Mouse (Mus musculus): ENCODE measurements around the gene Wasf1.

Gene Wasf1

DNA sequence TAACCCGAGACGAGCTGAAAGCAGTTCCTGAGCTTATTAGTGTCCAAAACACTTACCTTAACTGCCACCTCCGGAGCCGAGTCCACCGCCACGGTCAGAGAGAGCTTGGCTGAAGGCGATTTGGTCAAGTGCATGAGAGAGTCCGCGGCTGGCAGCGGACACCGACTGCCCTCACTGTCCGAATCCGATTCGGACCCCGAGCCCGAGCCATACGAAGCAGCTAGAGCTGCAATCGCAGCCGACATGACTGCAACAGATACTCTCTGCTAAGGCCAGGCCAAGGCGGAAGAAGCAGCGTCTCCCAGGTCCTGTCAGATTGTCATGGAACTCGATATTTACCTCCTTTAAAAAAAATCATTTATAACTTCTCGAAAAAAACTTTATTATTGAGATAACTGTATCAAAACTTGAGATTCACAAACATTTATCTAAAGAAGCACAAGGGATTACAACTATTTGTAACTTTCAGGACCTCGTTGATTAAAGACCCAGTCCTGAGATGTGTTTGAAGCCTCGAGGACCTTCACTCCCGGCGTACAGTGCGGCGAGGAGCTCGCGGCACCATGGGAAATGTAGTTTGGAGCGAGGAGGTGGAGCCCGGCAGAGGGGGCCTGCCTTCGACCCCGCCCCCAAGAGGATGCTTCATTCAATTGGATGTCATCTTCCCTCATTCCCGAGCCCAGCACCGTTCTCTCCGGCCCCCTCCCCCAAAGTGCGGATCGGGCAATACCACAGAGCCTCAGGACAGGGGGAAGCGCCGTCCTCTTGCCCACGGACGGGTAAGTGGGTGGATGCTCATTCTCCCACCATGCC, at the start of gene Wasf1, which contains the start of gene Cdc40:
TSS of gene Wasf1 (plus strand) at position 645 of the 813 bp plus-strand sequence.
TSS of gene Cdc40 (minus strand) at position 481 of the 813 bp plus-strand sequence.
- in situ Hi-C loops (cut with MboI; ENCODE audit: unreplicated experiment in 2 of 2): loop anchor here in 1 of 2 experiments (10.0 to 25.0 kb wide), 2 partner anchors 422 to 621 kb away; partner anchors contain the start of genes Ak9, Fig4 and Gtf3c6

DNA sequence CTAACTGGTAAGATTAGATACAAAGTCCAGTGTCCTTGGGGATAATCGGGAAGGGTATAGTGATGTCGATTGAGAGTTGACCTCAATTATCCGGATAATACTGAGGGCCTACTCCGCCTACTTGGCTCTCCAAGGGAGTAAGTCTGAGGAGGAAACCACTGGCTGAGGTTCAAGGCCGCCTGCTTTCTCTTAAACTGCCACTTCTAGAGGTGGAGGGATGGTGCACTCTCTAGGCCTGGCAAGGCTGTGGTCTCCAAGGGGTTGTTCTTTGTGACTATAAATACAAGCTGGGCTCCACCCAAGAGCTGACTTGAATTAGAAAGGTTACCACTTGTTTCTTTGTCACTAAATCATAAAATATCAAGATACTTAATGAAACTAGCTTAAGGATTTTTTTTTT, 43.2 kb upstream of the Wasf1 start:
- in situ Hi-C loops (cut with MboI; ENCODE audit: unreplicated experiment in 2 of 2): loop anchor here in 1 of 2 experiments (25.0 kb wide), 1 partner anchor 578 kb away; the partner anchor contains the start of gene Gtf3c6

DNA sequence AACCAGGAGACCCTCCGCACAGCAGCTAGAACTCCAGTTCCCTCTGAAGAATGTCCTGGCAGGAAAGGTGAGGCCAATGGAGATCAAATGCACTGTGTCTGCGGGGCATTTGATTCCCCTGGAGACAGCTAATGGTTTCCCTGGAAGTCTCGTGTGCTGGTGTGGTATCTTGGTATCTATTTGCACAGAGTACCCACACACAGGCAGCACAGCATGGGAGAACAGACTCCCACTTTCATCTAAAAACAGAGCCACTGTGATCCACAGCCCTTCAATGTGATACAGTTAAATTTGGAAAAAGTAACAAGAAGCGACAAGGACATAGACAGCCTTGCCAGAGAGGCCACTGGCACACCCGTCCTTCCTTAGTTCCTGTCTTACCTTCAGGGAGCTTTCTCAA, 39.4 kb upstream of the Wasf1 start:
- in situ Hi-C loops (cut with MboI; ENCODE audit: unreplicated experiment in 2 of 2): loop anchor here in 1 of 2 experiments (25.0 kb wide), 1 partner anchor 582 kb away; the partner anchor contains the start of gene Gtf3c6

DNA sequence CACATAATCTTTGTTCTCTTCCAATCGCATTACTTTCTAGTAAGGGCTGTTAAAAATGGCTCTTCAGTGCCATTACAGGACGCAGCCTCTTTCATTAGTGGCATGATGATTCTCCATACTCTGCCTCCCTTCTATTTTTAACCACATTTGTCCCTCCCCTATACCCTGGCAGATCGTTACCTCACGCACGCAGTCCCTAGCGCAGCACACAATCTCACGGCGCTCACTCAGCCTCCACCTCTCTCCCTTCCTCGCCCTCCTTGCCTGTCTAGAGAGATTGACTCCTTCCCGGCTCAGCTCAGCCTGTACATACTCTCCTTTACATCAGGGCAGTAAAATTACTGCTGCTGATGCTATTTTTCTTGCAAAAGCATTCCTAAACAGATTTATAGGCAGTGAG, 38.7 kb upstream of the Wasf1 start:
- in situ Hi-C loops (cut with MboI; ENCODE audit: unreplicated experiment in 2 of 2): loop anchor here in 1 of 2 experiments (25.0 kb wide), 1 partner anchor 582 kb away; the partner anchor contains the start of gene Gtf3c6

DNA sequence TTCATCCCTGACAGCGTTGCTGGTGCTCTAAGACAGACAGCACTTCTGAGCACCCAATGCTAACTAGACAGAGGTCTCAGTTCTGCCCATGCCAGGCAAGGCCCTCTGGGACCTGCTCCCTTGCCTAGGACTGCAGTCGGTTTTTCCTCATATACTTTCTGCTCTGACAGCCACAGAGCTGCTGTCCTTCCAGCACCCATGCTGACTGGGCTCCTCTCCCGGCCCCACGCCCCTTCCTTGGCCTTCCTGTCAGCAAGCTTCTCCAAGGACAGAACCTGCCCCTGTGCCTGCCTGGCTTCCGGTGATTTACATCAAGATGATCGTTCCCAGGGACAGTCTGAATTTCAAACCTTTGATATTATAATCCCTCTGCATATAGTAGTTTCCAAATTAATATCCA, 37.6 kb upstream of the Wasf1 start:
- in situ Hi-C loops (cut with MboI; ENCODE audit: unreplicated experiment in 2 of 2): loop anchor here in 1 of 2 experiments (25.0 kb wide), 1 partner anchor 583 kb away; the partner anchor contains the start of gene Gtf3c6

DNA sequence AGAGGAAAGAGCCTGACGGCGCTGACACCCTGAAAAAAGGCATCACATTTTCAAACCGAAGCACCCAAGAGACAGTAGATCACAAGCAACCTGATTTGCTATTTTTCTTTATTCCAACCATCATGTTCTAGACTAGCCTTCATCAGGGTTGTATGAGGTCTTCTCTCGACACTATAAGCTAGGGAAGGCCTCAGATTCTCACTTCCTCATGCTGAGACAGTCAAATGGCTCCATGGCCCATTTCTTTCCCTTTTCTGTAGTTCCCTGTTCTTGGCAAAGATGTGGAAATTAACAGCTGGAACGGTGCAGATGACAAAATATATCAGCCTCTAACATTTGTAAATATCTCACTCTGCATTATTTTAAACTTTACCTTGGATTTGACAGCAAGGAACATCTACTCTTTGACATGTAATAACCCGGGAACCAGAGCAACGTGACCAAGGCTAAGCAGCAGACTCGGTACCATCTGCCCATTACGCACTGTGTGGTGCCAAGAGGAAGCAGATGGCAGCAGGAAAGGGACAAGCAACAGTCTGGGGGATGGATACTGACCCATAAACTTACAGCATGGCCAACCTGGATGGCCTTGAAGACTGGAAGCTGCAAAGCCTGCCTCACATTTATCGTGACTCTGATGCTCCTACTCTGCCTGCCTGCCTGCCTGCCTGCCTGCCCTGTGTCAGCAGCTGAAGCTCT, 36.0 kb upstream of the Wasf1 start:
- in situ Hi-C loops (cut with MboI; ENCODE audit: unreplicated experiment in 2 of 2): loop anchor here in 1 of 2 experiments (25.0 kb wide), 1 partner anchor 585 kb away; the partner anchor contains the start of gene Gtf3c6

DNA sequence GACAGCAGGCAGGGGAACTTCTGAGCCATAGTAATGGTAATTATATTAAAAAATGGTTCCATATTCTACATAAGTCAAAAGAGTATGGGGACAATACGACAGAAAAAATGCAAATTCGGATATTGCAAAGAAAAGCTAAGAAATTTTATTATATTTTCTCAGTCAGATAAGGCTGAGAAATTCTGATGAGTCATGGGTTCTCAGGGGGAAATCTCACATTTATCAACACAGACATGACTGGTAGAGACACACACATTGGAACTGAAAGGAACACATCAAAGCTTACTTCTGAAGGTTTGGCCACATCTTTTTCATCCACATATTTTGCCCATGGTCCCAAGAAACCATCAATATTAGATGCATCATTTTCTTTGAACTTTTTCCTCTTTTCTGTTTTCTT, 32.6 kb upstream of the Wasf1 start:
- in situ Hi-C loops (cut with MboI; ENCODE audit: unreplicated experiment in 2 of 2): no loop called here

DNA sequence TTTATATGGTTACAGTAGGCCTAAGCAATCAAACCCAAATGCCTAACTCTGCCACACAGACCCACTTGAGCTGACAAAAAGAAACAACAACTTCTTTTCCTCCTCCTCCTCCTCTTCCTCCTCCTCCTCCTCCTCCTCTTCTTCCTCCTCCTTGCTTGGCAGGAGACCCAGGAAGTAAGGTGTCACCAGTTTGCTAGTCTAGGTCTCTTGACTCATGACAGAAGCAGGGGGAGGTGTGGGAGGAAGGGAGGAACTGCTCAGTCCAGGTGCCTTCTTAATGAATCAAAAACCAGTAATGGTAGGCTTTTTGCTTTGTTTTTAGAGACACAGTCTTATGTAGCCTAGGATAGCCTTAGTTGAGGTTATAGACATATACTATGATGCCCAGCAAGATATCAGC, 32.1 kb upstream of the Wasf1 start:
- in situ Hi-C loops (cut with MboI; ENCODE audit: unreplicated experiment in 2 of 2): no loop called here

DNA sequence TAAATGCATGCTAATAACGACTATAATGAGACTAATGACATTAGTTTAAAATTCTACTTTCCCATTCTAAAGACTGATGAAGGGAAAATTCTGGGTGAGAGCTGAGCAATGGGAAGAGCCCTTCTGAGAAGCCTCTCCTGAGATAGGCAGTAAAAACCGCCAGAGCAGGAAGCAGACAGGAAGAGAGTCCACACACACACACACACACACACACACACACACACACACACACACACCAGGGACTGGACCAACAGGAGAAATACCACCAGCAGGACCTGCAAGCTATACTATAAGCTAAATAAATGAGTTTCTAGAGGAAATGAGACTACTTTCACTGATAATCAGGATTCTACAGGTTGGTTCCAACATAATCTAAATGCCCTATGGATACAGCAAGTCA, 27.7 kb upstream of the Wasf1 start:
- in situ Hi-C loops (cut with MboI; ENCODE audit: unreplicated experiment in 2 of 2): no loop called here

DNA sequence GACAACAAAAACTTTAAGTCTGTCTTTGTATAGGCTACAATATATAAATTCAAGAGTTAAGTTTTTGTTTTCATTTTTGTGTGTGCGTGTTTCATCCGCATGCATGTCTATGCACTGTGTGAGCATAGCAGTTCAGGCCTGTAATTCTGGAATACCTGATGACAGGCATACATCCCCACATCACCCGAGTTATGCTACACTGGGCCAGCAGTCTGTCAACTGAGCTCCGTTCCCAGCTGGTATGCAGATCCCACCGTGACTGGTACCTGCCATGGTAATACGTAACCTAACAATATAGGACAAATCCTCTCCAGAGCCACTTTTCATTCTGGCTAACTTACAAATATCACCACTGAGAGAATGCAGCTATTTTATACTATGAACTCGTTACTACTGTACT, 26.6 kb upstream of the Wasf1 start:
- in situ Hi-C loops (cut with MboI; ENCODE audit: unreplicated experiment in 2 of 2): no loop called here

DNA sequence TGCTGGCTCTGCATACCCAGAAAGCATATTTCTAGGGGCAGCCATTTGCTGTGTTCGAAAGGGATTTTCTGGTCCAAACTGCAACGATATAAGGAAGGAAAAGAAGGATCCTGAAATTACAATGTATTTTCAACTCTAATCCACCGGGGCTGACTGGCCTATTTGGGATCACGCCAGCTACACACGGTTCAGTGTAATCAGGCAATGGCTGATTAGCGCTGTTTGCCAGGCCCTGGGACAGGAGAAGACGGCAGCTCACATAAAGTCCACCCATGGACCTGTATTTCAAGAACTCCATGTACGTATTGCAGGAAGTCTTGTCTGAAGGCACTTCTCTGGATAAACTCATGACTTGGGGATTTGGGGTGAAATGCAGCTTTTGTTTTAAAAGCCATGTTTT, 25.7 kb upstream of the Wasf1 start:
- in situ Hi-C loops (cut with MboI; ENCODE audit: unreplicated experiment in 2 of 2): no loop called here

DNA sequence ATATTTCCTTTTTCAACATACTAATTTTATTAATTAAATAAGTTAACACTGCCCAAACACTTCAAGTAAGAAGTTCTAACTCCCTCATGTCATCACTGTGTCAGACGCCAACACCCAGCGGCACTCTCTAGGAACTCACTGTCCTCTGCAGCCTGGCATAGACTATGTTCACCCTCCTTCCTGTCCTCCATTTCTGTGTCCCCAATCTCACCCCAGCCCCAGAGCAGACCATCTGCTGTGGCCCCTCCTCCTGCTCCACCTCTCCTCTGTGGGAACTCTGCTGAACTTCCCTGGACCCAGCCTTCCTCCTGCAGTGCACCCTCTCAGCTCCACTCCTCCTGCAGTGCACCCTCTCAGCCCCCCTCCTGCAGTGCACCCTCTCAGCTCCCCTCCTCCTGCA, 15.2 kb upstream of the Wasf1 start:
- in situ Hi-C loops (cut with MboI; ENCODE audit: unreplicated experiment in 2 of 2): no loop called here

DNA sequence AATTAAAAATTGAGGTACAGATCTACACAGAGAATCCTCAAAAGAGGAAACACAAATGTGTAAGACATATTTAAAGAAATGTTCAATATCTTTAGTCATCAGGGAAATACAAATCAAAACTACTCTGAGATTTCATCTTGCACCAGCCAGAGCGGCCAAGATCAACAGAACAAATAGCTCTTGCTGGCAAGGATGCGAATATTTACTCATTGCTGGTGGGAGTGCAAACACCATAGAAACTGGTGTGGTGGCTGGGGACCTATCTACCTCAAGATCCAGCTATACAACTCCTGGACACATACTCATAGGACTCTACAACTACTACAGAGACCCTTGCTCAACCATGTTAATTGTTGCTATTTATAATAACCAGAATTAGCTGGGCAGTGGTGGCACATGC, 12.0 kb upstream of the Wasf1 start:
- in situ Hi-C loops (cut with MboI; ENCODE audit: unreplicated experiment in 2 of 2): no loop called here

DNA sequence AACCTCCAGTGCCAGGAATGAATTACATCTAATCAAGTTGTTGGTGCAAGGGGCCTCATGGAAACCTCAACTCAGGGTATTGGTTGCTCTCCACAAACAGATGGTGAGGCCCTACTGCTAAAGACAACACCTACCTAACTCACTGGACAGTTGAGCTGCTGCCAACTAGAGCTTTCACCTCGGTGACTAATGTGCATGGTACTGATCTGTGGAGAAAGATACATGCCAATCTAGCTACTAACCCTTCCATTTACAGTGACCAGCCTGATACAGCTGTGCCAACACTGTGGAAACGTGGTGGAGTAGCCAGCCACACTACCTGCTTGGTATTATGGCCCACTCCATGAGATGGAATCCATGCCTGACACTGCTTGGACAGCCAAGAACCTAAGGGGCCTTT, 11.2 kb upstream of the Wasf1 start:
- in situ Hi-C loops (cut with MboI; ENCODE audit: unreplicated experiment in 2 of 2): no loop called here

DNA sequence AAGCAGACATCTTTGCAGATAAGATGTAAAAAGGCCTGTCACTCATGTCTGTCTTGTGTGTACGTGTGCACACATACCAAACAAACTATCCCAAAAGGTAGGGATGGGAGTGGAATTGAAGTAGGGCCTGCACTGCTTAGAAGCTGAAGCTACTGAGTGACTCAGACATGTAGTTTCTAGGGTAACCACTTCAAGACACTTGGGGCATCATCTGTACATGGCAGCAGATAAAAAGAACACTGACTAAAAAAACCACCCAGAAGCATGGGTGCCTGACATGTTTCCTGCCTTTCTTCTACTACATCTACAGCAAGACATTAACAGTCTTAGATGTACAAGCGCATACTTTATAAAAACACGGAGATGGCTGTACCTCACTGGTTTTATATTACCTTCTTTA, 5.0 kb upstream of the Wasf1 start:
- in situ Hi-C loops (cut with MboI; ENCODE audit: unreplicated experiment in 2 of 2): loop anchor here in 1 of 2 experiments (25.0 kb wide), 1 partner anchor 616 kb away; the partner anchor contains the start of gene Gtf3c6

DNA sequence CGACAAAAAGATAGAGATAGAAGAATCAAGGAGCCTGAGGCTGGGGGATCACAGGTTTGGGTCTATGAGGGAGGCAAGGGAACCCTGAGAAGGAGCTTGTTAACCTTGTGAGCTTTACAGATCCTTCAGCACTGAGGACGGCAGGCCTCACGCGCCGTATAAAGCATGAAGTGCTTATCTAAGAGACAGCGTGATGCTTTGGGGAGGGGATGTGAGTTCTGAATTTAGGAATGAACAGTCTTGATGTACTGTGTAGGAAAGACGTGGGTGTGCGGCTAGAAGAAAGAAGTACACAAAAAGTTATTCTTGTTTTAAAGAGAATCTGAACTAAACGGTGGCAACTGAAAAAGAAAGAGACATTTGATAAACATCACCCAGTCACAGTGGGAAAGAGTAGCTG, 3.3 kb upstream of the Wasf1 start:
- in situ Hi-C loops (cut with MboI; ENCODE audit: unreplicated experiment in 2 of 2): loop anchor here in 1 of 2 experiments (10.0 to 25.0 kb wide), 2 partner anchors 425 to 618 kb away; partner anchors contain the start of genes Ak9, Fig4 and Gtf3c6

DNA sequence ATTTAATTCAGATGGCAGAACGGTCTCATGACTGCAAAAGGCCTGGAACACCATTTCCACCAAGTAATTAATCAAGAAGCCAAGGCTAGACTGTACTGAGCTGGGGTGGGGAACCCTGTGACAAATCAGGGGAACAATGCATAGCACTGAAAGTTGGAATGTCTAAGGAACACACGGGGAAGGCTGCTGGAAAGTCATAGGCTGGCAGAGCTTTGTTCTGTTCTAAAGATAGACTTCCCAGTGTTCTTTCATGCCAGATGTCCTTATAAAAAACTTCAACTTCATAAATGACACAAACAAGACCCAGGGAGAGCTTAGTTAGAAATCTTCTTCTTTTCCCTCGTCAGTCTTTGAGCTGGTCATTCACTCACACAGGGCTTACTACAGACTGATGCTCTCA, 2.0 kb upstream of the Wasf1 start:
- in situ Hi-C loops (cut with MboI; ENCODE audit: unreplicated experiment in 2 of 2): loop anchor here in 1 of 2 experiments (10.0 to 25.0 kb wide), 2 partner anchors 424 to 619 kb away; partner anchors contain the start of genes Ak9, Fig4 and Gtf3c6

DNA sequence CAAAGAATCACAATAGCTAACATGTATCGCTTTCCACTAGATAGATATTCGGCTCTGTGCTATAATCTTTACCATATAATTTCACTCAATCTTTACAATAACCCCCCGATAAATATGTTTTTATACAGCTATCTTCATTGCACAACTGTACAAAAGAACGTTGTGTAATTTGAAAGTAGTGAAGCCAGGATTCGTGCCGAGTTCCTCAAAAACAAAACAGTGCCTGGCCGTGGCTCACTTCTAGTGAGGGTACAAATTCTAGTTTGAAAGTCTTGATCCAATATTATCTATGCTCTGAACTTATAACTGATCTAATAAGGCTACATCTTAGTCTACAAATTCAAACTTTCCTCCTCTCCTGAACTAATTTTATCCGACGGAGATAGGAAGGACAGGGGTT, 942 bp upstream of the Wasf1 start:
- in situ Hi-C loops (cut with MboI; ENCODE audit: unreplicated experiment in 2 of 2): loop anchor here in 1 of 2 experiments (10.0 to 25.0 kb wide), 2 partner anchors 422 to 620 kb away; partner anchors contain the start of genes Ak9, Fig4 and Gtf3c6

DNA sequence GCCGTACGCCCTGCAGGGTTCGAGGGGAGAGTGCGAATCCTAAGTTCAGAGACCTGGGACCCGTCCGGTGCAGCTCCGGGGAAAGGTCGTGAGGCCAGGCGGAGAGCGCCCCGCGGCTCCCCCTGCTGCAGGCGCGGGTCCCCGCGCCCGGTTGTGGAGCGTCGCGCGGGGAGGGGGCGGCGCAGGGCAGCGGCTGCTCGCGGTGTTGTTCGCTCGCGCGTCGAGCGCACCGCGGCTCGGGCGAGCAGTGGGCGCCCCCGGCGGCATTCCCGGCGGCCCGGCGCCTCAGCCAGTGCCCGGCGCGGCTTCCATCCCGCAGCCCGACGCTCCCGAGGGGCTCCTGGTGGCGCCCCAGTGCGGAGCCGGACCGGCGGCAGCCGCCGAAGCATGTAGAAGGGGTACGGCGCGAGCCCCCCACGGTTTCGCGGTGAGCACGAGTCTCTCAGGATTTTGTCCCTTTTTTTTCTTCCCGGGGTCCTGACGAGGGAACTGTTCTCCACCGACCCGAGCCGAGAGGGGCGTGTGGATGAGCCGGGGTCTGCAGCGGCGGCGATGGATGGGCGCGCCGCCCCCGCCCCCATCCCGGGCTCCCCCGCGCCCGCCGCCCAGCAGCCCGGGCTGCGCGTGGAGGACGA, 486 bp downstream of the Wasf1 start:
- in situ Hi-C loops (cut with MboI; ENCODE audit: unreplicated experiment in 2 of 2): loop anchor here in 1 of 2 experiments (10.0 to 25.0 kb wide), 2 partner anchors 421 to 621 kb away; partner anchors contain the start of genes Ak9, Fig4 and Gtf3c6

DNA sequence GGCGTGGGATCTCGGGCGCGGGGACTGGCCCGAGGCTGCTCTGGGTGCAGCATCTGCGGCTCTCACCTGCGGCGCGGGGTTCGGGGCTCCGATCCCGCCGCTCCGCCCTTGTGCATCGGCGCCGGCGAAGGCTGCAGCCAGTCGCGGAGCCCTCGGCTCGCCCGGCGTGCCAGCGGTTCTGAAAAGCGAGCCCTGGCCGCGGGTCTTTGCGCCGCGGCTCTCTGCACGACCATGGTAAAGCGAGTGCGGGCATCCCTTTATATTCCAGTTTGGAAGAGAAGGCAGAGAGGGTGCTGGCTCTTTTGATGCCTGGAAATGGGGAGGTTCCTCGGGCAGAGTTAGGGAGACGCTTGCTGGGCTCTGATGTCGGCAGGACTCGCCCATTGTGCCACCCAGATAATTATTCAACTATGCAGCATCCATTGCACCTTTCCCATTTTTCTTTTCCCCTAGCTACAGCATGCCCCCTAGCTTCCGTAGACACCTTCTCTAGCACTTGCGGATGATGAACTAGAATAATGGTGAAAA, 1.1 kb downstream of the Wasf1 start:
- in situ Hi-C loops (cut with MboI; ENCODE audit: unreplicated experiment in 2 of 2): loop anchor here in 1 of 2 experiments (10.0 to 25.0 kb wide), 2 partner anchors 420 to 622 kb away; partner anchors contain the start of genes Ak9, Fig4 and Gtf3c6
